Mouse (Mus musculus) adrenal gland, postnatal 36 days (tissue): ENCODE measurements around the gene Pwwp2b. TPM values are rescaled to one million over a fixed set of nuclear protein-coding genes. Genes with fewer than 3 reads are reported as not detected.
A peak's percentile ranks its signal among the peaks of the same experiment; 100 is the strongest.

Experiments
- DNase-seq, 2 experiments: peaks; one replicate each; pipeline ENCODE4 v3.0.0; 2021; ENCODE audit warnings: mixed read lengths in 1 of 2
- total RNA-seq, 2 experiments: library from RNA; stranded (reverse); gene quantifications; 2 replicates each; pipeline ENCODE4 v1.2.3; 2021

Gene Pwwp2b
- total RNA-seq, 2 experiments from 2014 or later = 9.8 to 15.6 TPM

- no peak for DNase-seq
These were observed 24.2 kb upstream of the Pwwp2b start for GRCm38 (mm10) chr7:139224070-139224469.

GRCm38 (mm10) chr7:139224725-139225124 lies 23.6 kb upstream of the Pwwp2b start:
- DNase-seq = peak in 1 of 2 experiments; percentile 38

GRCm38 (mm10) chr7:139226416-139226815 lies 21.9 kb upstream of the Pwwp2b start:
- DNase-seq = no peak

- no peak for DNase-seq
These were observed 19.7 kb upstream of the Pwwp2b start for GRCm38 (mm10) chr7:139228447-139229171.

- DNase-seq = no peak
These were observed 18.4 kb upstream of the Pwwp2b start for GRCm38 (mm10) chr7:139229837-139230236.

GRCm38 (mm10) chr7:139230241-139230640 lies 18.0 kb upstream of the Pwwp2b start:
- no peak for DNase-seq

GRCm38 (mm10) chr7:139233714-139234113 lies 14.6 kb upstream of the Pwwp2b start:
- DNase-seq = peak; percentile 92 to 95

- peak; percentile 57 to 66 for DNase-seq
These were observed 13.7 kb upstream of the Pwwp2b start for GRCm38 (mm10) chr7:139234426-139235188.

- peak in 1 of 2 experiments; percentile 41 for DNase-seq
These were observed 12.5 kb upstream of the Pwwp2b start for GRCm38 (mm10) chr7:139235651-139236358.

- DNase-seq = no peak
These were observed 8.8 kb upstream of the Pwwp2b start for GRCm38 (mm10) chr7:139239432-139239831.

GRCm38 (mm10) chr7:139246086-139246485 lies 2.2 kb upstream of the Pwwp2b start:
- peak; percentile 50 to 57 for DNase-seq

GRCm38 (mm10) chr7:139246931-139247880 lies 1.1 kb upstream of the Pwwp2b start:
- peak; percentile 70 to 73 for DNase-seq

GRCm38 (mm10) chr7:139248615-139249405 lies 528 bp downstream of the Pwwp2b start:
- peak; percentile 30 to 65 for DNase-seq

- DNase-seq = no peak
These were observed 1.3 kb downstream of the Pwwp2b start for GRCm38 (mm10) chr7:139249406-139250210.

- DNase-seq = peak; percentile 66 to 79
These were observed 3.6 kb downstream of the Pwwp2b start for GRCm38 (mm10) chr7:139251881-139252301.

GRCm38 (mm10) chr7:139252566-139252965 lies 4.3 kb downstream of the Pwwp2b start:
- DNase-seq = peak; percentile 62 to 66

GRCm38 (mm10) chr7:139252986-139253385 lies 4.7 kb downstream of the Pwwp2b start:
- DNase-seq = peak; percentile 63 to 67

GRCm38 (mm10) chr7:139253462-139253861 lies 5.2 kb downstream of the Pwwp2b start:
- no peak for DNase-seq

GRCm38 (mm10) chr7:139254626-139255025 lies 6.3 kb downstream of the Pwwp2b start:
- no peak for DNase-seq
